ENCODE assay signal across 8 mouse cellular contexts in genomic region chr9:77480574-77481319, GRCm38 (mm10).
DNase-seq lines count a peak whose midpoint lies in the region; ATAC-seq and TF ChIP-seq lines count a peak whose summit lies in the region.
"Had no signal": no experiment of that assay in that cellular context is flagged by ENCODE, and none has a peak within 500 bp of the region (broad histone marks: within the 10 kb centered on the region; RNA-seq: fewer than 3 reads in every experiment).

No protein-coding gene starts in this region.

- ATAC-seq in common myeloid progenitor, adult 5-6 weeks (replicated peaks; ENCODE audit: low read depth, poor library complexity, severe bottlenecking): peak; percentile 89
- ATAC-seq in erythroid progenitor cell, adult 5-6 weeks (replicated peaks; ENCODE audit: low FRiP score, poor library complexity, severe bottlenecking): no peak
- ATAC-seq in inflammation-experienced regulatory T-cells, adult 6 months: no peak

- no peaks in the 10 kb centered on the region; the same call in 1 of the 2 replicates for H3K36me3 ChIP-seq in ES-E14 (ENCODE audit: control insufficient read depth, insufficient read depth, low read length, poor library complexity, severe bottlenecking)

- no peak overlapping the region for H3K9ac ChIP-seq in ES-E14 (ENCODE audit: insufficient read depth, low read depth, low read length, poor library complexity, severe bottlenecking)

- in situ Hi-C loops in ES-E14 (cut with MboI; ENCODE audit: low sequenced_read_pairs in 2 of 2, unreplicated experiment in 2 of 2): no loop called here

- DNase-seq in layer of hippocampus, adult 11-12 months (ENCODE audit: low spot score): peak; percentile 44
- no peak for DNase-seq in layer of hippocampus, postnatal 10 days (ENCODE audit: low spot score in 2 of 2)
- no peak for DNase-seq in ES-E14 (ENCODE audit: low read depth, low spot score)
- DNase-seq in layer of hippocampus, adult 8-10 months (ENCODE audit: low spot score in 2 of 2): peak; percentile 37 to 53
- DNase-seq: gastrocnemius, postnatal 10 days had no signal

- peaks cover 17 to 29% of the 10 kb centered on the region in 2 experiments for H3K4me1 ChIP-seq in ES-E14 (ENCODE audit: control insufficient read depth in 2 of 2, insufficient read depth in 2 of 2, low read length in 2 of 2, poor library complexity in 1 of 2)

- peak overlapping the region; percentile 44; the same call in 1 of the 2 replicates for H3K27ac ChIP-seq in ES-E14 (ENCODE audit: insufficient read depth, low read depth, low read length, poor library complexity, severe bottlenecking)

- H3K4me3 ChIP-seq in ES-E14 (ENCODE audit: insufficient read depth in 1 of 2, low read depth in 1 of 2, low read length in 2 of 2, poor library complexity in 1 of 2, severe bottlenecking in 1 of 2): no peak overlapping the region

- no peaks in the 10 kb centered on the region for H3K9me3 ChIP-seq in ES-E14 (ENCODE audit: control insufficient read depth, insufficient read depth, low read depth, low read length)

TF ChIP-seq in ES-E14, 5 proteins besides CTCF, POLR2A, EP300 and RAD21:
- TF ChIP-seq ZC3H11A (IDR thresholded peaks at IDR 0.05; ENCODE audit: borderline replicate concordance, low read depth, low read length) (no peak), HCFC1 (IDR thresholded peaks at IDR 0.05; ENCODE audit: borderline replicate concordance, insufficient read depth, low read length) (no peak), MAFK (IDR thresholded peaks at IDR 0.05; ENCODE audit: insufficient read depth, low read depth, low read length) (no peak), ZNF384 (IDR thresholded peaks at IDR 0.05; ENCODE audit: low read depth, low read length) (no peak), CHD2 (IDR thresholded peaks at IDR 0.05; ENCODE audit: low read depth, low read length) (no peak)

Comparison
In these comparisons a context has a peak if more than half of its experiments do, and no peak if none do; other contexts are left out.
1. DNase-seq: peak in layer of hippocampus, adult 11-12 months (single experiment) and layer of hippocampus, adult 8-10 months (2 of 2); none in layer of hippocampus, postnatal 10 days (0 of 2) and ES-E14 (single experiment).